Mouse (Mus musculus) mouse trophoblast stem cell (cell line): ENCODE data around the gene Tent4a.
"Not testable (repeated sequence)": the region's sequence is repeated elsewhere in the genome, so short reads cannot be mapped to it uniquely, and the experiment has no call there.

ENCODE experiments used
- in situ Hi-C, 2 experiments: fragments of 300-500 bp; cut with MseI, MboI; formaldehyde crosslinking; loops; 2 replicates in 1 of 2; 3 replicates in 1 of 2; pipeline ENCODE4 v1.15.1; 2025

Gene Tent4a

DNA sequence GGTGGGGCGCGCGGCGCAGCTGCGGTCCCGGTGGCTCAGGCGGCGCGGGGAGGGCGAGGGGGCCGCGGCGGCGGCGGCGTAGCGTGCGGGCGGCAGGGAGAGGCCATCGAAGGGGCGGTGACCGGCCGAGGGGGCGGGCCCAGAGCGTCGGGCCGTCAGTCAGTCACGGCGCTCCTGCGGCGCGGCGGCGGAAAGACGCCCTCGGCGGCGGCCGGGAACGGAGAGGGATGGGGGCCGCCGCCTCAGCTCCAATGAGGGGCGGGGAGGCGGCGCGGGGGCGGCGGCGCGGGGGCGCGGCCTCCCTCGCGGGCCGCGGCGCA lies at the start of gene Tent4a:
Tent4a (minus strand) TSS at position 284 of the 320 bp plus-strand sequence.
- in situ Hi-C loops, result no loop called here

DNA sequence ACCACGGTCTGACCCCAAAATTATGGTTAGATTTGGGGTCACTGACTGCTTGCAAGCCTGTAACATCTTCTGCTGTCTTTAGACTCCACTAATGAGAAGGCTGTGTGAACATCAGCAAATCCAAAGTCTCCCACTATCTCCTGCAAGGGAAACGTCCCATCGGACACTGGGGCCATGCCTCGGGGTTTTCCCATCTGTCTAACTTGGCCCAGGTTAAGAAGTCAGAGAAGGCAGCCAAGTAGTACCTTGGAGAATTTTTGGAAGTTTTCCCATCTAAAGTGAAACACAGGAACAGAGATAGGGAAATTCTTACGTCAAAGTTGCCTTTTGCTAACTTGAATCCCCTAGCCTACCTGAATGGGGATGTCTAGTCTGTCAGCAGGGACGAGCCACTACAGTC lies 49.2 kb upstream of the Tent4a start:
- in situ Hi-C loops, result no loop called here

DNA sequence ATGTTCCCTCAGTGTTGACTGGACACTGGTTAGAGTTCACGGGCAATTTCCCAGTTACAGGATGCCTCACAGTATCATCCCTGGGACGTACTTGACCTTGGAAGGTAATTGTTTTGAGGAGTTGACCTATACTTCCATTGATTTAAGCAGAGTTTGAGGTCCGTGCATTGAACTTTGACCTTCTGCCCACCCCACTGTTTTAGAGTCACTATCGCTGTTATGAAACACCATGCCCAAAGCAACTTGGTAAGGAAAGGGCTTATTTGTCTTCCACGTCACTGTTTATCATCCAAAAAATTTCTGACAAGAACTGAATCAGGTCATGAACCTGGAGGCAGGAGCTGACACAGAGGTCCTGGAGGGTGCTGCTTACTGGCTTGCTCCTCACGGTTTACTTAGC lies 48.0 kb upstream of the Tent4a start:
- in situ Hi-C loops, result no loop called here

DNA sequence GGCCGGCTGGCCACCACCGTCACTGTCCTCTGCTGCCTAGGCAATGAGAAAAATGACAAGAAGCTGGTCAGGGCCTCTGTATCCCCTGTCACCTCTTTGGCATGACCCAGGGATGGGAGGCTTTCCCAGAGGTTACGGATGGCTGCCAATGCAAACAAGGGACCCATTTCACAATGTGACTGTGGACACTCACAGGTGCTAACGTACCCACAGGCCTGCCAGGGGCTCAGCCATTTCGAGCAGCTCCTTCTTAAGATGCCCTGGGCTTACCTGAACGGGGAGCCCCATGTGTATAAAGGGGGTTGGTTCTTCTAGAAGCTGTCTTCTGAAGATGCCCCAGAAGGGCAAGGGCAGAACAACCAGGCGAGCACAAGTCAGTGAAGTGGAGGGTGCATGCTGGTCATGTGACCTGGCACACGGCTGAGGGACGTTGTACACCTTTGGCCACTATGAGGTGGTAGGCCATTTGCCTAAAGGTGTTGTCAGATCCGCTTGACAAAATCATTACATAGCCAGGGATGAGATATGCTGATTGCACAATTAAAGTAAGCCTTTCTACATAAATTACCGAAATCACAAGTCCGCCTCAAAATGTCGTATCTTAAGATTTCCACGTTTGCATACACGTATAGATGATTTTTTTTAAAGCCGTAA lies 42.9 kb upstream of the Tent4a start:
- in situ Hi-C loops, result no loop called here

DNA sequence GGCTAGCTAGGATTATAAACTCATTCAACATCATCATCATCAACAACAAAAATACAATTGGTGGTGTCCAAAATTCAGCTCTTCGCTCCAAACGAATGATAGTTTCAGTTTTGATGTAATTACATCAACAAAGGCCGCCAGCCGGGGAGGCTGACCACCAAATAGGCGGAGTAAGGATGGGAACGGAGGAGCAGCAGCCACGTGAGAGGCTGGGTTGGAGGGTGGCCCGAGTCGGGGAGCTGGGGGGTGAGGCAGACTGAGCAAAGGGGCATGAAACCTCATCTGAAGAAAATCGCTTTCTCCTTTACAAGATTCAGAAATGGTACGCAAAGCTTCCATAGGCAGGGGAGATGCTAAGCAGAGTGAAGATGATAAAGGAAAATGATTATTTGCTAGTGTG lies 42.3 kb upstream of the Tent4a start:
- in situ Hi-C loops, result no loop called here

DNA sequence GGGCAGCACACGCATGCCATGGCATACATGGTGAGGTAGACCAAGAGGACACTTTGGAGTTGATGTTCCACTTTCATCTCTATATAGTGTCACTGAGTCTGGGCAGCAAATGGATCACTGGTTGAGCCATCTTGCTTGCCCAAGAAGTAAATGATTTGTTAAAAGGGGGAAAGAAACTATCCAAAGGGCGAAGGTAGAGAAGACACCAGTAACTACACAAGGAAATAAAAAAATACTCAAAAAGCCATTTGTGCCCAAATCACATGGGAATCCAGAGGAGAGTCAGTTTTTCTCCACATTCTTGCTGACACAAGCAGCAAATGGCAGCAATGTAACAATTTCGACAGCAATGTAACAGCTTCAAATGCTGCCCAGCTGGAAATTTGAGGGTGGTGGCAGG lies 38.2 kb upstream of the Tent4a start:
- in situ Hi-C loops, result no loop called here

DNA sequence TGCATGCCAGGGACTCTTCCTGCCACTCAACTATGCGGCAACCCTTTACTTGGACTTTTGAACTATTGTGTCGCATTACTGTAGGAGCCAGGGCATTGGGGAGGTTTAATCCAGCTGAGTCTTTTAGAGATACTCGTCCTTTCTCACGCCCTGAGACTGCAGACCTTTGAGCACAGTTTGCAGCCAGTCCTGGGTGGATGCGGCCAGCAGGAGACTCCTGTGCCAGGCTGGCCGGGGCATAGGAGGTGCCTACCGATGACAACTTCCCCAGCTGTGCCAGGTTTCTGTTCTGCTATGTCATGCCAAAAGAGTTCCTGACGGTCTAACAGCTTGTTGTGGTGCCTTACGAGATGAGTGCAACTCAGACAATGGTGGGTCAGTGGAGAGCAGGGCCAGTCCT lies 34.8 kb upstream of the Tent4a start:
- in situ Hi-C loops, result no loop called here

GRCm38 (mm10) chr13:69565401-69565800 lies 31.0 kb upstream of the Tent4a start:
- in situ Hi-C loops, result not testable (repeated sequence)

- in situ Hi-C loops, result no loop called here
These were observed 30.2 kb upstream of the Tent4a start for GRCm38 (mm10) chr13:69564573-69564972.

- in situ Hi-C loops, result no loop called here
These were observed 29.5 kb upstream of the Tent4a start for GRCm38 (mm10) chr13:69563905-69564304.

DNA sequence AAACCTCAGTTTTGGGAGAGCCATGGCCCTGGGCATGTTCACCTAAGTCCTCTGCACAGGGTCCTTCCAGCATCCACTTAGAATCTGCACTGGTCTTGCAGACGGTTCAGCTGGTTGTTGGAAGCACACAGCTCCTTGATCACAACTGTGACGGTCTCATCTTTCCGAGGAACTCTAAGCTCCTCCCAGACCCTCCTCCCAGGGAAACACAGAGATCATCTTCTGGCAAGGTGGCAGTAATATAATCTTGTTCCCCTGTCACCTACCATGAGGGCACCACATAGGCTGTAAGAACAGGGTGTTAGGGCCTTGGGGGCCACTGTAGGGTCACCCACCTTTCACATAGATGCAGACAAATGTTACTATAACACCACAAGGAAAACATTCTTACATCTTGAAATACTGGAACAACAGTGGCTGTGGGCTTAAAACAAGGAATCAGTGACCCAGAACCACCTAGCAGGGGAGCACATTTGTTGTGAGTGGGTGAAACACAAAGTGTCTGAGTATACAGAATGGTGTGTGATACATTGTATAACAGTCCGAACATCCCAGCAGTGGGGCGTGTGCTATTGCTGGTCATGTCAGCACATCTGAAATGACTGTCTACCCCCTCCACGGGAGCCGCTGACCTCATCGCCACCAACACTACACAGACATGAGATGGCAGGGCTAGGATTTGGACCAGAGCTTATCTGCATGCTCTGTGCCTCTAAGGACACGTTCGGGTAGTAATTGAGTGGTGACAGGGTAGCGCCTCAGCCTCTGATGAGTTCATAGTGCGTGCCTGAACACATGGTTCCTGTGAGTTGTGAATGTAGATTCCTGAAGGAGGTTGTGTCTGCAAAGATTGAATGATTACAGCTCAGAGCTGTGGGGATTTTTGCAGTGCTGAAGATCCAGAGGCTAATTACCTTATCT lies 28.5 kb upstream of the Tent4a start:
- in situ Hi-C loops, result no loop called here

DNA sequence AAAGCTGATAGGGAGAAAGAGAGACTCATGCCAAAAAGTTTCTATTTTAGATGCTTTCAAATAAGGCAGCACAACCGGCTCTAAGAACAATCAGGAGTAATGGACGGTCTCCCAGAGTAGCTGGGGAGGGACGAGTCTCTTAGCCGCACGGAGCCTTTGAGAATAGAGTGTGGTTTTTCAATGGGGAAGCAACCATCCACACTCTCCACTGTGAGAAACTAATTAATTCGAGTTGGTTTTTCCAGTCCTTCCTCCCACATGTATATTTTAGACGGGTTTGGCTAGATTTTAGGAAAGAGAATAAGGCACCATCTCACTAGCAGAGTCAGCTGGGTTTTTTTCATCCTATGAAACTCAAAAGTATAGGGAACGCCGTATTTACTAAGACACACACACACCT lies 27.6 kb upstream of the Tent4a start:
- in situ Hi-C loops, result no loop called here

DNA sequence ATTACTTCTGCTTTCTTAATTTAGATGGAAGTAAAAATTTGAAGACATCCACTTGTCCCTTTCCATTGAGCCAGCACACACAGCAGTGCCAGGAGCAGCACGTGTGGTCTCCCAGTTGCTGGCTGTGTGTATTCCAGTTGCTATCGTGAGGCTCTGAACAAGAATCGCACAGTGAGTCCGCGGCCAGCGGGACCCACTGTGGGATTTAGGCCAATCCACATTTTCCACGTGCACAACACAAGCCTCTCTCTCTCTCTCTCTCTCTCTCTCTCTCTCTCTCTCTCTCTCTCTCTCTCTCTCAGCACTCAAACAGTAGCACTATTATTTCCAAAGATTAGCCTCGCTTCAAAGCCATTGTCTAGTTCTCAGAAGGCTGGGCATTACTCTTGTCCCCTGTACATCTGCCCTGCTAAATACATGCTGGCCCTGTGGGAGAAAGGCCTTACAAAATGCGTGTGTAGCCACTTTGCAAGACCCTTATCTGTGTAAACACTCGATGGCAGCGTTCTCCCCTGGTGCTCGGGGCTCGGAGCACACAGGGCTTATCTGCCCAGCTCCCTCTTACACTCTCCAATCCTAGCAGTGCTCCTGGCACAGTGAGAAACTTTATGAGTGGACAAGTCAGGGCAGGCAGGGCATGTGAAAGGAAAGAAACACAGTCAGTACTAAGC lies 25.0 kb upstream of the Tent4a start:
- in situ Hi-C loops, result loop anchor here in 1 of 2 experiments (10.0 kb wide), 1 partner anchor 95 kb away; no protein-coding TSS in a partner anchor

GRCm38 (mm10) chr13:69558098-69558660 lies 23.8 kb upstream of the Tent4a start:
- in situ Hi-C loops, result loop anchor here in 1 of 2 experiments (10.0 kb wide), 1 partner anchor 97 kb away; no protein-coding TSS in a partner anchor

DNA sequence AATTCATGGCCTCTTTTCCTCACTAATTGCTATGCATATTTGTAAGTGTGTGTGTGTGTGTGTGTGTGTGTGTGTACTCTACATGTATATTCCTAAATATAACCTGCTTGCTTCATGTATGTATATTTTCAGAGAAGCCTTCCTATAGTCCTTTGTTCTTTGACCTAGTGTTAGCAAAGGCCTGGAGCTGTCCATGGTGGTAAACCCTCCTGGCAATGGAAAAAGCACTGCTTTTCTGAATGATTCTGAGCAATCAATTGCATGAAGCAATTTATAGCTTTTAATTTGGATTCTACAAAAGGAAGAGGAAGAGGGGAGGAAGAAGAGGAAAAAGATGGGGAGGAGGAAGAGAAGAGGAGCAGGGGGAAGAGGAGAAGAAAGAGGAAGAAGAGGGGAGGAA lies 22.3 kb upstream of the Tent4a start:
- in situ Hi-C loops, result loop anchor here in 1 of 2 experiments (10.0 kb wide), 1 partner anchor 98 kb away; no protein-coding TSS in a partner anchor

DNA sequence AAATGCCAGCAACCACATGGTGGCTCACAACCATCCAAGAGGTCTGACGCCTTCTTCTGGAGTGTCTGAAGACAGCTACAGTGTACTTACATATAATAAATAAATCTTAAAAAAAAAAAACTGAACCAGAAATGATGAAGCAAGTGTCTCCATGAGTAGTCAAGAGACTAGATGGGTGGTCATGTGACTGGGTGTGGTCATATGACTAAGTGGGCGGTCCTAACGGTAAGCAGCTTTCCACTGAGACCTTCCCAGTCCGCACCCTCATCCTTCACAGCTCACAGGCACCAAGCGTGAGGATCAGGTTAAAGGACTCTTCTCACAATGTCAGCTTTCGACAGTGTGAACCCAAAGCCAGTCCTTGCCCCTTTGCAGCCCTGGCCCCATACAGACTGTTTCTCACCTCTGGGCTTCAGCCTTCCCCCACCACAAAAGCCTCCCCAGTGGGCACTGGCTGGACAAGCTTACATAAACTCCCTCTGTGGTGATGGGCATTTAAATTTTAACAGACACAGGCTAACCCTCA lies 21.6 kb upstream of the Tent4a start:
- in situ Hi-C loops, result loop anchor here in 1 of 2 experiments (10.0 kb wide), 1 partner anchor 99 kb away; no protein-coding TSS in a partner anchor

DNA sequence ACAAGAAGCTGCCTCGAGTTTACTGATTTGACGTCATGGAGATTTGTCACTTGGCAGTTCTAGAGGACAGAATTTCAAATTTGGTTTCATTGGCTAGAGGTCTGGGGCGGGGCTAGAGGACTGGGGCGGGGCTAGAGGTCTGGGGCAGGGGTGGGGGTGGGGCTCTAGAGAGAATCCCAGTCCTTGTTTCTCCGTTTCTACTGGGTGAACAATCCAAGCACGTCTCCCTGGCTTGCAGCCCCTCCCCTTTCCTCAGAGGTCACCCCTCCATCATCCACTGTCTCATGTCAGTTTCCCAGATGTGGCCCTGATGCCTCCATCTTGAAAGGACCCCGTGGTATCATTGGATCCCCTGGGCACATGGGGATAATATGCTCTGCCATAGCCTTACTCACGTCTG lies 20.6 kb upstream of the Tent4a start:
- in situ Hi-C loops, result loop anchor here in 1 of 2 experiments (10.0 kb wide), 1 partner anchor 100 kb away; no protein-coding TSS in a partner anchor

GRCm38 (mm10) chr13:69554255-69554654 lies 19.8 kb upstream of the Tent4a start:
- in situ Hi-C loops, result loop anchor here (5.0 to 10.0 kb wide), 2 partner anchors 101 to 103 kb away; no protein-coding TSS in a partner anchor

GRCm38 (mm10) chr13:69553024-69553423 lies 18.6 kb upstream of the Tent4a start:
- in situ Hi-C loops, result loop anchor here (5.0 to 10.0 kb wide), 2 partner anchors 102 to 104 kb away; no protein-coding TSS in a partner anchor

- in situ Hi-C loops, result loop anchor here (5.0 to 10.0 kb wide), 2 partner anchors 104 to 106 kb away; no protein-coding TSS in a partner anchor
These were observed 16.4 kb upstream of the Tent4a start for GRCm38 (mm10) chr13:69550831-69551230.

- in situ Hi-C loops, result loop anchor here (5.0 to 10.0 kb wide), 2 partner anchors 105 to 107 kb away; no protein-coding TSS in a partner anchor
These were observed 15.6 kb upstream of the Tent4a start for GRCm38 (mm10) chr13:69549980-69550379.
